Mouse (Mus musculus) heart, embryonic 15.5 days (tissue): ENCODE measurements around the gene 6820408C15Rik. TPM values are rescaled to one million over a fixed set of nuclear protein-coding genes. Genes with fewer than 3 reads are reported as not detected.
A peak's percentile ranks its signal among the peaks of the same experiment; 100 is the strongest.

Source experiments
- ATAC-seq: fragments of 200-750 bp; cut with Nextera tagmentation; replicated peaks from 2 replicates; pipeline ENCODE4 v1.8.0; 2017; ENCODE audit warnings: low read depth, moderate TSS enrichment; ENCODE audit not compliant: insufficient number of reproducible peaks, insufficient read depth, low FRiP score
- H3K27ac ChIP-seq: fragments of 300-500 bp; sonication (generic); 2 replicates; pipeline ENCODE4 v1.5.1; 2015; ENCODE audit warnings: mild to moderate bottlenecking, inconsistent platforms
- H3K27me3 ChIP-seq: fragments of 300-500 bp; sonication (generic); 2 replicates; pipeline ENCODE4 v1.6.1; 2015; ENCODE audit warnings: inconsistent platforms
- H3K36me3 ChIP-seq: fragments of 300-500 bp; sonication (generic); 2 replicates; pipeline ENCODE4 v1.6.1; 2015; ENCODE audit warnings: mild to moderate bottlenecking, inconsistent platforms
- H3K4me1 ChIP-seq: fragments of 300-500 bp; sonication (generic); replicated peaks from 2 replicates; pipeline ENCODE4 v1.6.1; 2015; ENCODE audit warnings: inconsistent platforms
- H3K4me2 ChIP-seq: fragments of 300-500 bp; sonication (generic); 2 replicates; pipeline ENCODE4 v1.6.1; 2015; ENCODE audit warnings: inconsistent platforms, mild to moderate bottlenecking, moderate library complexity
- H3K4me3 ChIP-seq: fragments of 300-500 bp; sonication (generic); 2 replicates; pipeline ENCODE4 v1.5.1; 2015; ENCODE audit warnings: mild to moderate bottlenecking, inconsistent platforms
- H3K9ac ChIP-seq: fragments of 300-500 bp; sonication (generic); 2 replicates; pipeline ENCODE4 v1.6.1; 2015; ENCODE audit warnings: mild to moderate bottlenecking, inconsistent platforms
- H3K9me3 ChIP-seq: fragments of 300-500 bp; sonication (generic); replicated peaks from 2 replicates; pipeline ENCODE4 v1.6.1; 2016; ENCODE audit warnings: inconsistent platforms
- WGBS: fragments of 180-500 bp; shearing (Covaris S2); methylation state at CpG from one replicate; pipeline ENCODE4 v1.1.7; 2015; ENCODE audit warnings: mixed read lengths; 5-methylcytosine and 5-hydroxymethylcytosine counted together
- polyA plus RNA-seq: library from polyadenylated mRNA; unstranded; fragments of >200 nt; fragmentation: Nextera tagmentation; extraction: Ambion mirVana; gene quantifications from 2 replicates; pipeline ENCODE4 v1.2.1, GENCODE M21; 2015

6820408C15Rik gene
- polyA plus RNA-seq, 1 experiment from 2014 or later, result 2.4 TPM

DNA sequence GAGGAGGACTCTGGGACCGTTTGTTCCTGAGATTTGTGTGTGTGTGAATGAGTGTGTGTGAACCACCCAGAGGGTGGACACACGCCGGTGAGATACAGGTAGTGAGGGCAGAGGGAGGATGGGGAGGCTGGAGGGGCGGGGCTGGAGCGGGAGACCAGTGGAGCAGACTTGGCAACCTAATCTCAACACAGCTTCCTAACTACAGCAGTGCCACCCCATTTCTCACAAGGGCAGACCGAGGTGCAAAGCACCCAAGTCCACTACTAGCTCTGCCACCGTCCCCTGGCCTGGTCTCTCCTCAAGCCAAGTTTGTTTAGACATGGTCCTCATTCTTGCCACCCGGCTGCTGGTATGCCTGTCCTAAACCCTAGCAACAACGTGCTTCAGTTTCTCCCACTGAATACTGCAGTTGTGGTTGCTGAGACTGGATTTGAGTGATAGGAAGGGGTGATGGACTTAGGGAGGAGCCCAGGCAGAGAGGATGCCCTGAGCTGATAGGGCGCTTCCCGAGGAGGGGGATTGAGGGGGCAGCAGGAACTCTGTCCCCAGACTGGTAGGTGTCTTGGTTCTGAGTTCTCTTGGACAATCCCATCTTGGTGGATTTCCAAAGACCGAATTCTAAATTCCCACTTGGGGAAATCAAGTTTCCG lies 20.0 kb upstream of the 6820408C15Rik start:
- Histone ChIP-seq H3K9ac (peak overlapping the region; percentile 34), H3K27ac (peak overlapping the region; percentile 100), H3K4me3 (peak overlapping the region; percentile 87), H3K27me3 (no peaks in the 10 kb centered on the region), H3K9me3 (no peaks in the 10 kb centered on the region), H3K4me1 (peaks cover 41% of the 10 kb centered on the region), H3K36me3 (0 out of 2 replicates have a peak, but pooled peaks cover 4% of the 10 kb centered on the region), H3K4me2 (peak overlapping the region; percentile 89)
- 17% methylated on average over 13 of the region's 13 CpGs for WGBS
- ATAC-seq, result no peak

DNA sequence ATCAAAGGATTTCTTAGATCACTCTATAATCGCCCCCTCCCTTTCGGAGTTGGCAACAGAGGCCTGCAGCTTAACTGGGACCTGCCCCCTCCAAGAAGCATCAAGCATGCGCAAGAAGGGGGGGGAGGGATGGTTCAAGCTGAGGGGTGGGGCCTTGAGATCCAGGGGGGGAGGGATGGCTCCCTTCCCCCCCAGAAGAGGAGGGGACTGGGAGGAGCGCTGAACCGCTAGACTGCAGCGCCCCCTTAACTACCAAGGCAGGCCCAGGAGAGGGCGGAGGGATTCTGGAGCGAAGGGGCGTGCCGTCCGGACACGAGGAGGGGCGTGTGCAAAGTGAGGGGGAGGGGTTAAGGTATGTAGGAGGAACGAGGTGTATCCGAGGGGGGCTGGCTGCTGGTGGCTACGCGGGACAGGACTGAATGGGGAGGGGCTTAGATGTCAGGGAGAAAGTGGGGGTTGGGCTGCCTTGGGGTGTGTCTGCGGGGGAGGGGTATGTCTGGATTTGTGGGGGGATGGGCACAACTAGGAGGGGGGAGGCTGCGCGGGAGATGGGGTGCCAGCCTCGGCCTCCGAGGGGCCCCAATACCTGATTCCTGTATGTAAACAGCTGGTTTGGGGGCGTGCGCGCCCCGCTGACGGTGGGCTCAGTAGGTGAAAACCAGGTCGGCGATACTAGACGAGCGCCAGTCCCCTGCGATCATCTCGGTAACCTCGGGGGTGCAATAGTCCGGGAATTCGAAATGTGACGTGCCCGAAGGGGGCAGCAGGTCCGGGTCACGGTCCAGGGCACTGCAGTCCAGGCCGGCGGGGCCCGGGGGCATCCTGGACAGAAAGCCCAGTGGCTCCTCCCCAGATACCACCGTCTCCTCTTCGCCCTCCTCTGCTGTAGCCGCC lies 19.0 kb upstream of the 6820408C15Rik start:
- no peaks in the 10 kb centered on the region for H3K9me3 ChIP-seq
- H3K9ac ChIP-seq, result peak overlapping the region; percentile 94
- peaks cover 41% of the 10 kb centered on the region for H3K4me1 ChIP-seq
- peak overlapping the region; percentile 87 for H3K4me3 ChIP-seq
- peak overlapping the region; percentile 100 for H3K27ac ChIP-seq
- peak; percentile 58 for ATAC-seq
- peak overlapping the region; percentile 89 for H3K4me2 ChIP-seq
- no peaks in the 10 kb centered on the region for H3K27me3 ChIP-seq
- WGBS, result under 1% methylated on average over 39 of the region's 46 CpGs
- 0 out of 2 replicates have a peak, but pooled peaks cover 4% of the 10 kb centered on the region for H3K36me3 ChIP-seq

DNA sequence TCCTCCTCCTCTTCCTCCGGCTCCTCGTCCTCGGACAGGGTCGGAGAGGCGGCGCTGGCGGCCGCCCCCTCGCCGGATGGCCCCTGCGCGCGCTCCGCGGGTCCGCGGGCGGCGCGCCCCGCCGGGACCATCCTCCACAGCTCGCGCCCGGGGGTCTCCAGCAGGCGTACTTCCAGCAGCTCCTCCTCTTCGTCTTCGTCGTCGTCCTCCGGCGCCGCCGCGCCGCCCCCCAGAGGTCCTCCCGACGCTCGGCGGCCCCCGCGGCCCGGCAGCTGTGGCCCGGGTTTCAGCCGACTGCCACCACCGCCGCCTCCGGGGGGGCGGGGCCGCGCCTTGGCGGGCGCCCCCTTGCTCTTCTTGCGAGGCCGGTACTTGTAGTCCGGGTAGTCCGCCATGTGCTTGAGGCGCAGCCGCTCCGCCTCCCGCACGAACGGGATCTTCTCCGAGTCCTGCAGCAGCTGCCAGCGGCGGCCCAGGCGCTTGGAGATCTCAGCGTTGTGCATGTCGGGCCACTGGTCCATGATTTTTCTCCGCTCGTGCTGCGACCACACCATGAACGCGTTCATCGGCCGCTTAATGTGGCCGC lies 18.3 kb upstream of the 6820408C15Rik start:
- no peak for ATAC-seq
- peaks cover 41% of the 10 kb centered on the region for H3K4me1 ChIP-seq

GRCm38 (mm10) chr2:152397680-152398435 lies 17.5 kb upstream of the 6820408C15Rik start, which contains the start of gene Sox12:
TSS of gene Sox12 (minus strand) at chr2:152398063.
- H3K27ac ChIP-seq, result peak within 1 kb of the TSS; percentile 100

More for the DNA sequence above, 18.3 kb upstream of the 6820408C15Rik start:
- H3K4me2 ChIP-seq, result peak overlapping the region; percentile 89
- H3K27me3 ChIP-seq, result no peaks in the 10 kb centered on the region
- WGBS, result under 1% methylated on average over 73 of the region's 77 CpGs
- H3K9ac ChIP-seq, result peak overlapping the region; percentile 94
- H3K36me3 ChIP-seq, result 0 out of 2 replicates have a peak, but pooled peaks cover 4% of the 10 kb centered on the region
- H3K9me3 ChIP-seq, result no peaks in the 10 kb centered on the region
- H3K27ac ChIP-seq, result peak overlapping the region; percentile 100
- H3K4me3 ChIP-seq, result peak overlapping the region; percentile 87

DNA sequence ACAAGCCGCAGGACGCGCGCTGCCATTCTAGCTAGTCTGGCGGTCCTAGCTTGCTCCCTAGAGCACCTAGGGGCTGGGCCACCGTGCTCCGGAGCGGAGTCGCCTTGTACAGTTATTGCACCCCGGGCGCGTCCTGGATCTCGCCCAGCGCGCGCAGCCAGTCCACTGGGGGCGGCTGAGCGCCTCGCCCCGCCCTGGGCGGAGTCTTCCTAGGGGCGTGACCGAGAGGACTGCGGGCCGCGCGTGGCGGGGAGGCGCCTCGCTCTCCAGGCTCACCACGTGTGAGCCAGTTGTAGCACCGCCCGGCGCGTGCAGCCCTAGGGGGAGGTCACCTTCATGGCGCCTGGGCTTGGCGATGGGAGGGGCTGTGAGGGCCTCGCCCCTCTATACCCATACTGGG lies 16.7 kb upstream of the 6820408C15Rik start:
- Histone ChIP-seq H3K9ac (peak overlapping the region; percentile 94), H3K4me2 (peak overlapping the region; percentile 89), H3K4me3 (peak overlapping the region; percentile 87), H3K27me3 (no peaks in the 10 kb centered on the region), H3K27ac (peak overlapping the region; percentile 100), H3K4me1 (peaks cover 34% of the 10 kb centered on the region), H3K36me3 (0 out of 2 replicates have a peak, but pooled peaks cover 4% of the 10 kb centered on the region), H3K9me3 (no peaks in the 10 kb centered on the region)
- ATAC-seq, result peak; percentile 82
- 0% methylated on average over 38 of the region's 38 CpGs for WGBS

More at GRCm38 (mm10) chr2:152397680-152398435, 17.5 kb upstream of the 6820408C15Rik start, which contains the start of gene Sox12:
- ATAC-seq, result peak; percentile 68
- Histone ChIP-seq H3K4me3 (peak within 1 kb of the TSS; percentile 87), H3K27me3 (no peaks in the 10 kb centered on the region), H3K4me2 (peak within 1 kb of the TSS; percentile 89), H3K4me1 (peaks cover 41% of the 10 kb centered on the region), H3K9me3 (no peaks in the 10 kb centered on the region), H3K9ac (peak within 1 kb of the TSS; percentile 94), H3K36me3 (0 out of 2 replicates have a peak, but pooled peaks cover 4% of the 10 kb centered on the region)
- under 1% methylated on average over 101 of the region's 104 CpGs for WGBS

DNA sequence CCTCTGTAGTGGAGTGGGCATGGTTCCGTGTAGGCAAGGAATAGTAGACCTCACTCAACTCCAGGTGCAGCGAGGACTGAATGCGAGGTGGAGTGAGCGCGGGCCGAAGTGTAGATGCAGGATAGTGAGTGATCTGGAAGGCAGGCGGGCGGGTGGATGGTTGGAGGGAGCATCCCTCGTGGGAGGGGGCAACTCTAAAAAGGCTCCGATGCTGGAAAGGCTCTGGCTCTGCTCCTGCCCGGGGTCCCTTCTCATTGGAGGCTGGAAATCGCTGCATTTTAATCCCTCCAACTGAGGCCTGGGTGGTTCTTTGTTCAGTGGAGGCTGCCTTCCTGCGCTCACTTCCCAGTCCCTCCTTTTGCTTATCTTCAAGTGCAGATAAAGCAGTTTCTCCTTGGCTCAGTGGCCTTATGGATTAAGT lies 16.3 kb upstream of the 6820408C15Rik start:
- no peaks in the 10 kb centered on the region for H3K9me3 ChIP-seq
- H3K27ac ChIP-seq, result peak overlapping the region; percentile 100
- H3K4me3 ChIP-seq, result peak overlapping the region; percentile 87
- peak overlapping the region; percentile 94 for H3K9ac ChIP-seq
- 0 out of 2 replicates have a peak, but pooled peaks cover 4% of the 10 kb centered on the region for H3K36me3 ChIP-seq
- H3K27me3 ChIP-seq, result no peaks in the 10 kb centered on the region
- no peak for ATAC-seq
- H3K4me2 ChIP-seq, result peak overlapping the region; percentile 89
- 2% methylated on average over 13 of the region's 13 CpGs for WGBS
- H3K4me1 ChIP-seq, result peaks cover 30% of the 10 kb centered on the region

DNA sequence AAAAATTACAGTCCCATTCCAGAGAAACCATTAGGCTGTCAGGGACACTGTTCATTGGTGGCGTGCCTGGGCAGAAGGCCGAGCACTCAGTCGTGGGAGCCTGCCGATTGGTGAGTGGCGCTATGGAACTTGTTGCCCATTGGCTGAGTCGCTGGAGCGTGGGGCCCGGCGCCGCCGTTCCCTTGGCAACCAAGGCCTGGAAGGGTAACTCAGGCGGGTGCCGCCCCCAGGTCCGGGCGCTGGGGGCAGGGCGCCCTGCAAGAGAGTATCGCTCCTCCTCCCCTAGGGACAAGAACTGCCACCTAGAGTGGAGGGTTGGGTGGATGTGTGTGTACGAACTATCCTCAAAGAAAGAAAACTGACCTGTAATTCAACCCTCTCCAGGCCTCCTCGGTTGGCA lies 9.3 kb upstream of the 6820408C15Rik start:
- H3K4me3 ChIP-seq, result peak overlapping the region; percentile 45
- H3K9ac ChIP-seq, result peak overlapping the region; percentile 39; the same call in 1 of the 2 replicates
- peak overlapping the region; percentile 61 for H3K4me2 ChIP-seq
- ATAC-seq, result peak; percentile 93
- no peaks in the 10 kb centered on the region for H3K9me3 ChIP-seq
- 0% methylated on average over 19 of the region's 19 CpGs for WGBS
- H3K36me3 ChIP-seq, result no peaks in the 10 kb centered on the region
- peaks cover 31% of the 10 kb centered on the region for H3K4me1 ChIP-seq
- H3K27me3 ChIP-seq, result no peaks in the 10 kb centered on the region
- peak overlapping the region; percentile 71 for H3K27ac ChIP-seq

- 73% methylated on average over 6 of the region's 6 CpGs for WGBS
- H3K27me3 ChIP-seq, result no peaks in the 10 kb centered on the region
- peaks cover 46% of the 10 kb centered on the region for H3K4me1 ChIP-seq
- H3K27ac ChIP-seq, result peak overlapping the region; percentile 98
- H3K9me3 ChIP-seq, result no peaks in the 10 kb centered on the region
- no peak overlapping the region for H3K4me3 ChIP-seq
- no peaks in the 10 kb centered on the region for H3K36me3 ChIP-seq
- H3K4me2 ChIP-seq, result no peak overlapping the region
- no peak for ATAC-seq
- no peak overlapping the region for H3K9ac ChIP-seq
Measured at GRCm38 (mm10) chr2:152409781-152410180, 5.6 kb upstream of the 6820408C15Rik start.

GRCm38 (mm10) chr2:152410971-152411371 lies 4.4 kb upstream of the 6820408C15Rik start:
- WGBS, result 4% methylated on average over 15 of the region's 15 CpGs
- H3K9ac ChIP-seq, result peak overlapping the region; percentile 40

GRCm38 (mm10) chr2:152411471-152411870 lies 3.9 kb upstream of the 6820408C15Rik start:
- no peak for ATAC-seq
- 11% methylated on average over 7 of the region's 7 CpGs for WGBS
- no peaks in the 10 kb centered on the region for H3K27me3 ChIP-seq
- no peaks in the 10 kb centered on the region for H3K36me3 ChIP-seq
- H3K9me3 ChIP-seq, result no peaks in the 10 kb centered on the region
- H3K4me3 ChIP-seq, result peak overlapping the region; percentile 80
- H3K4me2 ChIP-seq, result peak overlapping the region; percentile 70
- peak overlapping the region; percentile 40 for H3K9ac ChIP-seq
- H3K4me1 ChIP-seq, result peaks cover 41% of the 10 kb centered on the region
- H3K27ac ChIP-seq, result peak overlapping the region; percentile 98

More at GRCm38 (mm10) chr2:152410971-152411371, 4.4 kb upstream of the 6820408C15Rik start:
- H3K27me3 ChIP-seq, result no peaks in the 10 kb centered on the region
- H3K27ac ChIP-seq, result peak overlapping the region; percentile 98
- peak; percentile 67 for ATAC-seq
- peaks cover 44% of the 10 kb centered on the region for H3K4me1 ChIP-seq
- no peaks in the 10 kb centered on the region for H3K9me3 ChIP-seq
- no peaks in the 10 kb centered on the region for H3K36me3 ChIP-seq
- peak overlapping the region; percentile 80 for H3K4me3 ChIP-seq
- peak overlapping the region; percentile 70 for H3K4me2 ChIP-seq
